Mouse (Mus musculus) lung, adult 18-20 months (tissue): Measurements from ENCODE around the gene Ttll8.
A peak's percentile ranks its signal among the peaks of the same experiment; 100 is the strongest.

Experiments used
- DNase-seq, 2 experiments: peaks; one replicate each; pipeline ENCODE4 v3.0.0; 2022; ENCODE audit warnings: mixed read lengths in 2 of 2

The Ttll8 gene

DNA sequence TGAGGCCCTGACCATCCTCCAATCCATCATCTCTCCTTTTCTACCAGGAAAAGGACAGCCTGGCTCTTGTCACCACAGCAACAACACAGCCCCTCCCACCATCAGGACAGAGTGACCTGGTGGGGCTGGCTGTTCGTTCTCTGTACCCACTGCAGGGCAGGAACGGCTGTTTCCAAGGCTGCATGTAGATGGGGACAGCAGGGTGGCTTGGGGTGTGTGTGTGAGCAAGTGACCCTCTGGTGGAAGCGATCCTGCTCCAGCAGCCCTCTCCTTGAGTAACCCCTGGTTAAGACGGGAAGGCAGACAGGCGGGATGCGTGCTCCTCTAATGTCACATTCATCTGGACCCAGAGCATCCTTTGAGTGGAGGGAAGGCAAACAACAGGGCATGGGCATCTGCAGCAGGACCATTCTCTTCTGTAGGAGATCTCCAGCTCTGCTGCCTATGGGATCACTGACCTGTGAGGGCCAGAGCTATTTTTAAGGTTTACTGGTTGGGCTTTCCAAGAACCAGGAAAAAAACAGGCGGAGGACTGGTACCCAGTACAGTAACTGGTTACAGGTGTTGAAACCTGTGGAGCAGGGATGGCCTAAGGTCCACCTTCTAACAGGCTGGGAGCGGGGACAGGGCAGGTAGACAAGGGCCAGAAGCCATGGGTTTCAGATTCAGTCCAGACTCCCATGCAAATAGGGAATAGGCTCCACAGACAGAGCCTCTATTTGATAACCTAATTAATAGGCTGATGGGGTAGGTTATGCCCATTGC, 94.8 kb downstream of the Ttll8 start:
- no peak for DNase-seq

DNA sequence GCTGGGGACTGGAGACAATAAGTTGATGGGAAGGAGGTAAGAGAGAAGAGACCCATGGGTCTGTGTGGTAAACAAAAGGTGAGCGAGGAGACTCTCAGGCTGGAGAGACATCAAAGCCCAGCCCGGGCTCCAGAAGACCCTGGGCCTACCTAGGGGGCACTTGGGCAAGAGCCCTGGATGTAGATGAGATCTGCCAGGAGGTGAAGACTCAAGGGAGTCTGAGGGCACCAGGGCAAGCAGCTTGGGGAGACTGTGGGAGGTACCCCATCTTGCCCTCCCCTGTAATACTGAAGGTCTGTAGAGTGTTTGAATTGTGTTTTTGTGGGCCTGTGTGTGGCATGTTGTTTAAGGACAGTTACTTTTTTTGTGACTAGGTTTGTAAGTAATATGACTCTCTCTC, 95.5 kb downstream of the Ttll8 start:
- DNase-seq, result no peak

GRCm38 (mm10) chr15:88858141-88858541, 96.1 kb downstream of the Ttll8 start:
- DNase-seq, result peak; percentile 61 to 65

- no peak for DNase-seq
These were observed 96.9 kb downstream of the Ttll8 start for GRCm38 (mm10) chr15:88857361-88857760.

GRCm38 (mm10) chr15:88856613-88857012, 97.6 kb downstream of the Ttll8 start:
- DNase-seq, result no peak

DNA sequence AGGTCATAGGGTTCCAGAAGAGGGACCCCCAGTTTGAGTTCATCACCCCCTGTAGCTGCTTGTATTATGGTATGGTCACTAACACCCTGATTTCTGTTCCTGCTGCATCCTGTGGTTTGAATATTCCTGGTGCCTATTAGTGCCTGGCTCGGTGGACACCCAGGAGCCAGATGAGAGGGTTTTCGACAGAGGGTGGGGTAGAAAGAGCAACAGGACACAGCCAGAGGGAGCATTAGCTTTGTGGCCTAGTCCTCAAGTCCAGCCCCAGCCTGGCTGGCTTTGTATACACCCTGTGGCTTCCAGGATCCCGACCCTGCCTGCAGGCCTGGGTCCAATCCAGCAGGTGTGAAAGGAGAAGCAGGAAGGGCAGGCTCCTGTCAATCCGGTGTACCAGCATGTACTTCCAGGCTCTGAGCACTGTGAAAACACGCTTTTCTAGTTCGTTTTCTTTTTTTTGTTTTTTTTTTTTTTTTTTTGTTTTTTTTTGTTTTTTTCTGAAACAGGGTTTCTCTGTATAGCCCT, 98.3 kb downstream of the Ttll8 start:
- peak in 1 of 2 experiments; percentile 57 for DNase-seq

- DNase-seq, result peak; percentile 78 to 85
These were observed 99.0 kb downstream of the Ttll8 start for GRCm38 (mm10) chr15:88854969-88855830.

DNA sequence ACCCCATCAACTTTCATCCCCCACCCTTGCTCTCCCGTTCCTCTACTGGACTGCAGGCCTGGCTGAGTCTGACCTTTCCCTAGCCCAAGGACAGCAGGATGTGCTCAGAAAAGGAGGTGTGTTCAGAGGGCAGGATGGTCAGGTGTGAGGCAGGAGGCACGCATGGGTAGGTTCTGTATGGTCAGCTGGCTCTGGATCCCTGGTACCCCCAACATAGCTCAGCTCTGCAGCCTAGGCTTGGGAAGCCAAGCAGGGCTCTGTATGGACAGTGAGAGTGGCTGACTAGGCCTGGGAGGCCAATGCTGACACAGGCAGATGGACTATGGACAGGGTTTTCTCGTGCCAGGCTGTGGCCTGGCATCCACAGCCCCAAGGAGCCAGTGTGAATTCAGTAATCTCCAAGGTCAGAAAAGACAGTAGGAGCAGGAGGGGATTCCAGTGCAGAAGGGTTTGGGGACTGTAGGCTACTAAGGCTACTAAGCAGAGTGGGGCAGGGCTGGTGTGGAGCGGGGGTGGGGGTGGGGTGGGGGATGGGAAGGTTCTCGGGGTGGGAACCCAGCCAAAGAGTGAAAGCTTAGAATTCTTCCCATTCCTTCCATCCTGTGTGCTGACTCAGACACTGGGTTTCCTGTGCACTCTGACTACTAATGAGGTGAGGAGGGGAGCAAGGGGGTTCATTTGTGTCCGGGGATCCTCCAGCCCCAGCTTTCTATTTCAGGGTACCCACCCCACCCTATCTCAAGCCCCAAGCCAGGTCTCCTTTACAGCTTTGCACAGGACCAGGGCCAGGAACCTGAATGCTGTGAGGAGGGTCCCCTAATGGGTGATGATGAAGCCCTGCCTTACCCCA, 99.9 kb downstream of the Ttll8 start:
- no peak for DNase-seq

GRCm38 (mm10) chr15:88853106-88853505, 101.1 kb downstream of the Ttll8 start:
- no peak for DNase-seq

DNA sequence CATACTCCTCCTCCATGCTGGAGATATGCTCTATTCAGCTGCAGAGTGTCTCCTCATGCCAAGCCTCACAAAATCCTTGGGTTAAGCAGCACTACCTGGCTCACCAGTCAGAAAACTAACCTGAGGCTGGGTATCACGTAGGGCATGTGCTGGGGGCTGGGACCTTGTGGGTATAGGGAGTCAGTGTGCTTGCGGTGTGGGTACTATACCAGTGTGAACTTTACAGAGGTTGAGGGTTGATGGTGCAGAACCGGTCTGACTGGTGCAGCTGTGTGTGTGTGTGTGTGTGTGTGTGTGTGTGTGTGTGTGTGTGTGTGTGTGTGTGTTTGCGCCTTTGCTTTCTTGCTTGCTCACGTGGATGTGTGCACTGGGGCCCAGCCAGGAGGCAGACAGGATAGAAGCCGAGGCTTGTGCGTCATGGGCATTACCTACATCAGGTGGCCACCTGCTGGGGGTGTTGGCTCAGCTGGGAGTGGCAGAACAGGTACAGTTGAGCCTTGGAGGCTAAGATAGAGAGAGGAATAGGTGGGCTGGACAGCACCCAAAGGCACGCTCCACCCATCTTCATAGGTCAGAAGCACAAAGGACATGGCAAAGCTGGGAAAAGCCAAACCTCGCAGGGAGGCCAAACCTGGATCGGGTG, 102.6 kb downstream of the Ttll8 start:
- DNase-seq, result peak; percentile 94 to 96

- no peak for DNase-seq
These were observed 103.1 kb downstream of the Ttll8 start for GRCm38 (mm10) chr15:88851076-88851475.

- peak; percentile 98 for DNase-seq
These were observed 103.9 kb downstream of the Ttll8 start for GRCm38 (mm10) chr15:88850146-88850826.

DNA sequence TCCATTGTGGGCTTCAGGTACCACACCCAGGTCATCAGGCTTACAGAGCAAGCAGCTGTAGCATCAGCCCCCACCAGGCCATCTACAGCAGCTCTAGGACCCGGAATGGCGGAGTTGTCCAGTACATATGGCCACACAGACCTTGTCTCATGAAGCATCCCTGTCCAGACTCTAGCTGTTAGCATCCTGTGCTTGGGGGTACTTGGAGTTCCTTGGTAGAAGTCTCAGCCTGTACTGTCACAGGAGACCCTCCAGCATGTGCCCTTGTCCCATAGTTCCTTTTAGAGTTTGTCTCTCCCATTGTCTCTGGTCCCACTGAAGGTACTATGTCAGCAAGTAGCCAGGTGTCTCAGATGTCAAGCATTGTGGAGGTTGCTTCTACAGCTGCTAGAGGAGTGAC, 104.6 kb downstream of the Ttll8 start:
- no peak for DNase-seq

GRCm38 (mm10) chr15:88848661-88849060, 105.6 kb downstream of the Ttll8 start:
- DNase-seq, result no peak

DNA sequence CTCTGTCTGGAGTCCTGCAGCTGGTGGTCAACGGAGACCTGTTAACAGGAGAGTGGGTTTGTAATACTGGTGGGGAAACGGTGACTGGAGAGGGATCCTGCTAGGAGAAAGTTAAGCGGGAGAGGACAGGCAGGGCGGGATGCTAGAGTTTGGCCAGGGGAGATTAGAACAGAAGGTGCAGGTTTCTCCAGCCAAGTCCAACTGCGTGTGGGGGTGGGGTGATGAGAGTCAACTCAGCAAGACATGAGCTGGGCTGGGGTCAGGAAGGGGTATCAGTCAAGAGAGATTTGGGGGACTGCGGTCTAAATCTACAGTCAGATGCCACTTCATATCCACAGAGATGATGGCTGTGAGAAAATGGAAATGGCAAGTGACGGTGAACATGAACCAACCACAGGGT, 109.3 kb downstream of the Ttll8 start:
- DNase-seq, result no peak

DNA sequence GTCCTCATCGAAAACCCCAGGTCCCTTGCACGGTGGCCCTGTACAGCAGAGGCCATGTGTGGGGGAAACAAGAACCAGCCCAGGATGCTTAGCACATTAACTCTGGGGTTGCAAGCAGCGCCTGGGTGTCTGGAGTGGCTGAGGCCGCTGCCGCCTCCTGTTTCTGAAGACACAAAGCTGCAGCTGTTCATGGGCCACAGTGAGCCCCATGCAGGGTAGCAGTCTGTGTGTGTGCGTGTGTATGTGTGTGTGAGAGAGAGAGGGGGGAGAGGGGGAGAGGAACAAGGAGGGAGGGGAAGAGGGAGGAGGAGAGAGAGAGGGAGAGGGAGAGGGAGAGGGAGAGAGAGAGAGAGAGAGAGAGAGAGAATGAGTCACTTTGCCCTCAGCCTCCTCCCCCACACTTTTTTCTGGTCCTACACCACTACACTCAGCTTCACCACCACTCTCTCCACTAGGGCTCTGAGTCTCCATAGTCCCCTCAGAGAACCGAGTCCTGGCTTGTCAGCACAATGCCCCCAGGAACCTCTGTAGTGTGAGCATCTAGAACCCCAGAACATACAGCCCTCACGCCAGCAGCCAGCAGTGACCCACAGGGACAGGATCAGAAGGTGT, 110.6 kb downstream of the Ttll8 start:
- no peak for DNase-seq

GRCm38 (mm10) chr15:88842300-88842673, 111.9 kb downstream of the Ttll8 start:
- DNase-seq, result no peak

GRCm38 (mm10) chr15:88841580-88842299, 112.5 kb downstream of the Ttll8 start:
- no peak for DNase-seq

- DNase-seq, result no peak
These were observed 113.1 kb downstream of the Ttll8 start for GRCm38 (mm10) chr15:88841160-88841559.
